Mouse (Mus musculus) left cerebral cortex, adult 11 months (tissue): ENCODE measurements around the gene 2210407C18Rik.
A peak's percentile ranks its signal among the peaks of the same experiment; 100 is the strongest.

Experiments used
- DNase-seq: peaks from one replicate; pipeline ENCODE4 v3.0.0; 2022; ENCODE audit warnings: low spot score

2210407C18Rik gene

DNA sequence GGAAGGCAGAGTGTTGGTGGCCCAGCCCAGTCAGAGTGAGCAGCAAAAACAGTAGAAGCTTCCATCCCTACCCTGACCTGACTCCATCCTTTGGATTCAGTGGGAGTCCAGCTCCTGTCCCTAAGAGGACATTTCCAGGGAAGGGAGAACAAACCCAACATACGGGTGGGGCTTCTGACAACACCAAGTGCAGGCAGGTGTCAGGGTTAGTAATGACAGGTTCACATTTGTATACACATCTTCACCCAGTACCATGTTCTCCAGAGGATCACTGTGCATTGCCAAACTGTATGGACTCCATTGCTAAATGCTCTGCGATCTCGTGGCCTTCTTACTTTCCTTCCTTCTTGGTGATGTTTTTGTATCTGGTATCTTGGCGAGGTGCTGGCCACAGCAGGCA, at the start of gene 2210407C18Rik:
TSS of gene 2210407C18Rik (minus strand) at position 101 of the 400 bp plus-strand sequence.
- DNase-seq: no peak

DNA sequence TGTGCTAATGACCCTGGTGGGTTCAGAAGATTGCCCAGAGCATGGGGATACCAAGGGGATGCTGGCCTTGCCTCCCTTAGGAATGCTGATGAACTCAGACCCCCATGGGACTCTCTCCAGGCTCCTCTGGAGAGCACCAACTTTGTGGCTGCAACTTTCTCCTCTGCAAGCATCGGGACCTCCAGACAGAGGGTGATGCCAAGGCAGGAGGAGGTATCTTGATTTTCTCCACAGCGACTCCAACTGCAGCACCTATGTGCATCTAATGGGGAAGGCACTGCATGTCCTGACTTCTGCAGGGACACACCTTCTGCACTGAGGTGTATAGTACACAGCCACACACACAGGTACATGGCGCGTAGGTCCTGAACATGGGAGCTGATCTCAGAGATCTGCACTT, 42.7 kb upstream of the 2210407C18Rik start, which contains the start of gene Olfr322:
TSS of gene Olfr322 (plus strand) at position 187 of the 400 bp plus-strand sequence.
- no peak for DNase-seq

DNA sequence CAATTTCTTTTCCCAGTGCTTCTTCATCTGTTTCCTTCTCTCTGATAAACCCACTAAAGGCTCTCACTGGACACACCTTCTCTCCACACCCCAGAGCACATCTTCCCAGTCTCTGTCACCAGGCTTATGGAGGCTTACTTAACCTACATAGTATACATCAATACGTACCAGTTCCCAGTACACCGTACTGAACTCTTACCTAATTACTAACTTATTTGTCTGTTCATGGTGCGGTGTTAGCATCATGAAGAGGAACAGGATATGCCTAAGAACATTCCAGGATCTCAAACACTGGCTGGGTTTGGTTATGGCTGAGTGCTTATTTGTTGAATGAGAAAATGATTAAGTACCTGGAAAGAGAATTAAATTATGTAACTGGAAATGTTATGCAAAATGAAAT, 39.3 kb upstream of the 2210407C18Rik start:
- DNase-seq: no peak

DNA sequence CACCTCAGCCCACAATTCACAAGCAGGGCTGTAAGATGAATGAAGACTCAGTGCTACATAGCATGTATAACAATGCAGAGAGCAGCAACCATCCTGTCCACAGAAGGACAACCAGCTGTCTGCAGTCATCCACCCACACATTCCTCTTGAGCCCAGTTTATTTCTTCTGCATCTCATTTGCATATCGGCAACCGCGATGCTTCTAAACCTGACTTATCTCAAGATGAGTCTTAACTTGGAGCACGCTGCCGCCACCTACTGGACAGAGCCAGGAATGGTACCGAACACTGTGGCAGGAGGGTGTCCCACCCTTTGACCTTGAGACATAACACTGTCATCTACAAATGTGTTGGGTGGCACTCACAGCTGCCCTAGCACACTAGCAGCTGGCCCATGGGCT, 27.5 kb upstream of the 2210407C18Rik start:
- DNase-seq: no peak

GRCm38 (mm10) chr11:58641638-58642358, 25.9 kb upstream of the 2210407C18Rik start:
- no peak for DNase-seq

GRCm38 (mm10) chr11:58641057-58641456, 25.2 kb upstream of the 2210407C18Rik start:
- DNase-seq: no peak

- no peak for DNase-seq
These were observed 24.5 kb upstream of the 2210407C18Rik start, which contains the start of gene Trim58 for GRCm38 (mm10) chr11:58640272-58640867. Trim58 (plus strand) TSS chr11:58640465.

GRCm38 (mm10) chr11:58638176-58638701, 22.4 kb upstream of the 2210407C18Rik start:
- DNase-seq: no peak

DNA sequence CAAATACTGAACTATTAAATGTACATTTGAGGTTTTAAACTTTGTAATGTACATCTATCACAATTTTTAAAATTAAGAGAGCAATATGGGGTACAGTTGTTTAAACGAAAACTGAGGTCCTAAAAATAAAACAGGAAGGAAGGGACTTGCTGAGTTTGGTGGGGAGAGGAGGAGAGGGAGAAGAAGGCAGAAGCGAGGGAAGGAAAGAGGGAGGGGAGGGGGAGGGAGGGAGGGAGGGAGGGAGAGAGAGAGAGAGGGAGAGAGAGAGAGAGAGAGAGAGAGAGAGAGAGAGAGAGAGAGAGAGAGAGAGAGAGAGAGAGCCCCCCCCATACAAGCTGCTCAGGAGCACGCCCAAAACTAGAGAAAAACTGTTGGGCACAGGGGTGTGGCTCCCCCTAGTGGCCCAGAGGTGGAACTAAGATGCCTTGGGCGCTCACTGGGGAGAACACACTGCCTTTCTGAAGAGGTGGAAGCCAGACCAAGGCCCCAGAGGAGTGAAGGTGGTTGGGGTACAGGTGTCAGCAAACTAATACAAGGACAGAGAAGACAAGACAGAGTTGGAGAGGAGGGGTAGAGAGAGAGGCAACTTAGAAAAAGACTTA, 20.6 kb upstream of the 2210407C18Rik start:
- no peak for DNase-seq

GRCm38 (mm10) chr11:58634878-58635277, 19.0 kb upstream of the 2210407C18Rik start:
- DNase-seq: no peak

GRCm38 (mm10) chr11:58630401-58630800, 14.5 kb upstream of the 2210407C18Rik start, which contains the start of gene Olfr323:
Olfr323 (minus strand) TSS chr11:58630501.
- DNase-seq: no peak

GRCm38 (mm10) chr11:58626146-58626545, 10.3 kb upstream of the 2210407C18Rik start:
- DNase-seq: no peak

- DNase-seq: peak; percentile 7
These were observed 2.9 kb upstream of the 2210407C18Rik start for GRCm38 (mm10) chr11:58618793-58619192.

DNA sequence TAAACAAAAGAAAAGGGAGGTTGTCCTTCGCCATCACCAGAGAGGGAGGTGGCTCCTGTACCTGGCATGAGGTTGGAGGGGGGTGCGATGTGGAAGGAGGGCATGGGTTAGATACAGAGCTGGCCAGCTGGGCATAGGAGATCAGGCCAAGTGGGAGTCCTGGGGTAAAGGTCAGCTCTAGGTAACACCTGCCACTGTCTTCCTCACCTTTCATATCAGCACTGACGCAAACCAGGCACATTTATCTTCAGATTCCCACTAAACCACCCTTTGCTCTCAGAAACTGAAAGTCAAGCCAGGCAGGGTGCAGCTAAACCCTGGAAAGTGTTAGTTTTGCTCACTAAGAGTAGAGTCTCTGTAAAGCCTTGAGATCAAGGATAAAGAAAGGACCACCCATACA, 2.5 kb upstream of the 2210407C18Rik start:
- no peak for DNase-seq

- no peak for DNase-seq
These were observed 1.3 kb downstream of the 2210407C18Rik start for GRCm38 (mm10) chr11:58614526-58614925.

DNA sequence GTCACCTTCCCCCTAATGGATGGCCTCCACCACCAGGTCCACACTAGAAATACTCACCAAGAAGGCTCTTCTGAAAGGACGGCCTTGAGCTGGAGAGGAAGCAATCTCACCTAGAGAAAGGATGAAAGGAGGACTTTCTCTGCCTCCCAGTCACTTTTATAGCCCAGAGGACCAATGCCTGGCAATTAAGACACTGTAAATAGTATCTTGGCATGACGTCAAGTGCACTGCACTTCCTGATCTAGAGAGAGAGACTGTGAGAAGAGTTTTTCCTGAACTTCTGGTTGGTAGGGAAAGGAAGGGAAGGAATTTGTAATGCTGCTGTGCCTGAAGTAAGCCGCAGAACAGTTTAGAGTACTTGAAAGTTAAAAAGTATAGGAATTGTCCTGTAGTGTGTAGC, 2.5 kb downstream of the 2210407C18Rik start:
- no peak for DNase-seq

GRCm38 (mm10) chr11:58607030-58607429, 8.8 kb downstream of the 2210407C18Rik start:
- DNase-seq: no peak

- DNase-seq: no peak
These were observed 9.5 kb downstream of the 2210407C18Rik start for GRCm38 (mm10) chr11:58606177-58606919.

DNA sequence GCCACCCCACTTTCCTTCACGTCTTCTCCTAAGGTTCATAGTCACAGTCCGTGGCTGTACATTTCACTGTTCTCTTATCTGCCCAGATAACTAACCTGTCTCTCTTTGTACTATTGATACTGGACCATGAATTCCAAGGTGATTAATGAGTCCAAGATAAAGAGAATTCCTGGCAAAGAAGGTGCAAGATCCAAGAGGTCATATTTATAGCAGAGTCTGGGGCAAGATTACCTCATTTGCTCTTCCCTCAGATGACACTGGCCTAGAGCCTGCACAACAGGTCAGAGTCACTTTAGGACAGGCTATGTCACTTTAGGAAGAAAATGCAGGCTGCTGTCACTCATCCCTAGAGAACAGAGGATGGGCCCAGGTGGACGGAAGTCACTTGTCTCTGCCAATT, 10.6 kb downstream of the 2210407C18Rik start:
- no peak for DNase-seq

- DNase-seq: no peak
These were observed 11.2 kb downstream of the 2210407C18Rik start for GRCm38 (mm10) chr11:58604688-58605087.

- DNase-seq: no peak
These were observed 12.9 kb downstream of the 2210407C18Rik start for GRCm38 (mm10) chr11:58602800-58603560.
